Mouse (Mus musculus): ENCODE data around the gene Dicer1.

Dicer1 gene

DNA sequence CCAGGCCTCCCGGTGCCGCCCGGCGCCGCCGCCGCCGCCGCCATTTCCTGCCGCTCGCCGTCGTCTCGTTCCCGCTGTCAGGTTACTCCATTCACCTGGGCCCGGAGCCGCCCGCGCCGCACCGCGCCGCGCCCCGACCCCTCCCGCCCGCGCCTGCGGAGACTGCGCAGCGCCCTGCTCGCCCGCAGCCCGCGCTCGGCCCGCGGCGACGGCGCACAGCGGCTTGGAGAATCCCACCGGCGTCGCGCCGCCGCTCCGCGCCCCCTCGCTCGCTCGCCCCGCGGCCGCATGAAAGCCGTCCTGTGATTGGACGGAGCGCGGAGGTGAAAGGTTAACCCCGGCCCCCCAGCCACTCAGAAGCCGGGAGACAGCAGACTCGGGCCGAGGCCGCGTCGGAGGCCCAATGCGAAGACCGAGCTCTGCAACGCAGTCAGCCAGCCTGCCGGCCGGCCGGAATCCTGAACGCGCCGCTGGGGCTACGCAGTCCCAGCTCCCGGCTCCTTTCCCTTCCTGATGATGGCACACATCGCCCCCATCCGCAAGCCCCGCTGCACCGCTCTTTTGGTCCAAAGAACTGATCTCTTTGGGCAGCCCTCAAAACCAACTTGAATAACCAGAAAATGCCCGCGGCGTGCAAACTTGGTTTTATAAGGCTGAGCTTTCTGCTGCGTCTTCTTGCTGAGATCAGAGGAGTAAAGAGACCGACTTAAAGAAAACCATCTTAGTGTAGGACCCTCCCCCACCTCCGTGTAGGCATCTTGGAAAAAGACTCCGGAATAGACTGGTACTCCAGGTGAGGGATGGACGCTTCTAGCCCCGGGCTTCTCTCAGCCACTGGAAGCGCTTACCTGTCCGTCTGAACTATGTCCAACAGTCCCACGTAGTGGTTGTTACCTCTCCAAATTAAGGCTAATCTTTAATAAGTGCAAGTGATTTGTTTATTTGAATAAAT lies at the start of gene Dicer1:
Gene Dicer1, minus strand, starts transcription at position 139 of the 952 bp plus-strand sequence.
- peak; percentile 99 for DNase-seq

DNA sequence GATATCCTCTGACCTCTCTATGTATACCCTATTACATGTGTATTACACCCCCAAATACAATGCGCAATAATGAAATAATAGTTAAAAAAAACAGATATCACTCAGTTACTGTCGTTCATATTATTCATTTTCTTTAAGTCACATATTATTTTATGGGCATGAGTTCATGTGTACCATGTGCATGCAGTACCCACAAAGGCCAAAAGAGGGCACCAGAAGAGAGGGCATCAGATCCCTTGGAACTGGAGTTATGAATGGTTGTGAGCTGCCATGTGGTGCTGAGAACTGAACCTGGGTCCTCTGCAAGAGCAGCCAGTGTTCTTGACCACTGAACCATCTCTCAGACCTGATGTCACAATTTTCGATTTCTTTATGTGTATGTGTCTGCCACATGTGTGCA lies 47.6 kb upstream of the Dicer1 start:
- no peak for DNase-seq

DNA sequence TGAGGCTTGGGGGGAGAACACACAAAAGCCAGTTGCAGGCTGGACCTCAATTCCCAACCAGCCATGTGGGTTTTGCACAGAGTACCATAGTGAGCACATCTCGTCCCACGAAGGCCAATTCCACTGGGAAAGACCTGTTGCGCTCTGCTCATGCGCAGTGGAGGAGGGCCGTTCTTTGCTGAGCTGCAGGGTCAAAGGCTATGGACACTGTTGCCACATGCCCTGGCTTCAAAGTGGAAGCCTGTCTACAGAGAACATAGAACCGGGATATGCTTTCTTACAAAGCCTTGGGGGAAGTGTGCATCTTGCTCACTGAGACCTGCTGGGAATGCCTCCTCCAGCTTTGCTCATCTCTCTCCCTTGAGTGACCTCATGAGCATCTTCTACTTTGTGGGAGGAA lies 46.2 kb upstream of the Dicer1 start:
- DNase-seq = no peak

DNA sequence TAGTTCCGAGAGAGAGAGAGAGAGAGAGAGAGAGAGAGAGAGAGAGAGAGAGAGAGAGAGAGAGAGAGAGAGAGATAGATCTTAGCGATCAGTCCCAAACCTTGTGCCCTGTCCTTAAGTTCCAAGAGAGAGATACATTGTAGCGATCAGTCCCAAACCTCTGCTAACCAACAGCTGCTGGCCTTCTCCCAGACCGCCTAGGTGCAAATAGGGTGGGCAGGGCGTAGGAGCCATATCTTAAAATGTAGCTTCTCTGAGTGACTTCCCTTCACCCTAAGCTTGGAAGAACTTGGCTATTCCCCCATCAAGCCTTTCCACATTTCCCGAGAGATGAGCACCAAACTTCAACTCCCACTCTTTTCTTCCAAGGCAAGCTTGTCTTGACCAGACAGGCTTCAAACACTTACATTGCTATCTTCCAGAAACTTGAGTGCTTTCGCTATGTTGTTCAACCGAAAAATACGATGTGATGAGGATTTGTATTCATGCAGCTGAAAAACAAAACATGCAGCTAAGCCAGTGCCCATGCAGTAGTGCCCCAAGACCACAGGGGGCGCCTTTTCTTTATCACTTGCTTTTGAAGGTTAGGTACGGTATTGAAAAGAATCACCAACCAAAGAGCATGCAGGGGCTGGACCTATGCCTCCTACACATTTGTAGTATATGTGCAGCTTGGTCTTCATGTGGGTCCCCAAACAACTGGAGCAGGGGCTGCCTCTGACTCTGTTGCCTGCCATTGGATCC lies 45.1 kb upstream of the Dicer1 start:
- no peak for DNase-seq

DNA sequence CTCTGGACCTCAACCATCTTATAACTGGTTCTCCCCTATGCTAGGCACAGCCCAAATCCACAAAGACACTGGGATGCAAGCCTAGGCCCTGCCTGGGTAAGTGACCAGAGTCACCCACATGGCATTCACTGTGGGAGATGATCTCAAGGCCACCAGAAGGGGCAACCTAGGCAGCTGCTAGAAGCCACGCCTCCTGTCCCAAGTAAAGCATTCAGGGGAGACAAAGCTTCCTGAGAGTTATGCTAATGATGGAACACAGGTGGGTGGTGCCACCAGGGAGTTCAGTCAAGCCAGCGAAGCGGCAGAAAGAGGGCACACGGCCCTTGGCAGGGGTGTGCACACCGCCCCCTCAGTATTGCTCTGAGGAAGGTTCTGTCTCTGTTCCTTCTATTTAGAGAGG lies 43.2 kb upstream of the Dicer1 start:
- DNase-seq = no peak

DNA sequence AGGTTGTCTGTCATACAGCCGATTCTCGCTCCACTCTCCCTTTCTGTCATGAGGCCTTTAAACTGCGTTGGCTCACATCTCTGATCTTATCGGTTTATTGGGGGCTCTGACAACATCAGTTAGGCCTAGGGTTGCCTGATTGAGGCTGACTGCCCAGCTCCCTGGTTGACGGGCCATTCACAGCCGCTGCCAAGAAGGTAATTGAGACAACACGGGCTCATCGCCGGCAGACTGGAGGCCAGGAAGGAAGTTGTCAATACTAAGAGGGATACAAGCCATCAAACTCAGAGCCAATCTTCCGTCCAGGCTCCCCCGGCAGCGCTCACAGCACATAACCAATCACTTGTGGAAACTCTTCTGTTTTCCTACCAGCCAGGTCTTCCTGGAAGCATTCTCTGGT lies 41.7 kb upstream of the Dicer1 start:
- DNase-seq = no peak

DNA sequence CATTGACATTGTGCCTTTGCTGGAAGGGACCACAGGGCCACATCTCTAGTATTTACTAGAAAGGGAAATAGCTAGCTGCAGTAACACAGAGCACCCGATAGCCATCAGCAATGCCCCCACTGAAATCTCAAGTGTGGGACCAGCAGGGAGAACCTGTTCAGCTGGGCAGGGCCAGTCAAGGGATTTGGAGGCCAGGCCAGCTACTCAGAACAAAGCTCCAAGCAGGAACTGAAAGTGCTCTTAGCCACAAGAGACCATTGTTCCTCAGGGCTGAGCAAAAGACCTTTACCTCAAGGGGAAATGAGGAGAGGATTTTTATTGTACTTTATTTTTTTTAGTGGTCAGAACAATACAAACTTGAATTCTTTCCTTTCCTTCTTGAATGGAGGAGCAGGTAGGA lies 25.9 kb upstream of the Dicer1 start:
- no peak for DNase-seq

DNA sequence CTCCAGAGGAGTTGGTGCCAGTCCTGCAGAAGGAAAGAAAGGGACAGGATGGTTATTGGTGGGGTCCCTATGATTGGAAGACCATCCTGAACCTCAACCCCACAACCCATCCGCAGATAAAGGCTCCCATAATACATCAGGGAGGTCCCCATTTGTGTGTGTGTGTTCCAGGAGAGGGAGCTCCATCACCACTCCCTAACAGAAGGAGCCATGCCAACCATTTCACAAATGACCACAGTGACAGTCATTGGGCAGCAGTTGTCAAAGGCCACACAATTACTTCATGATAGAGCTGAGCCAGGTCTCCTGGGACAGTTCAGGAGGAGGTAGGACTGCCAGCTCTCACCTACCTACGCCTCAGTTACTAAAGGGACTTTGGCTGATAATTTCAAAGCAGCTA lies 20.2 kb upstream of the Dicer1 start:
- DNase-seq = no peak

DNA sequence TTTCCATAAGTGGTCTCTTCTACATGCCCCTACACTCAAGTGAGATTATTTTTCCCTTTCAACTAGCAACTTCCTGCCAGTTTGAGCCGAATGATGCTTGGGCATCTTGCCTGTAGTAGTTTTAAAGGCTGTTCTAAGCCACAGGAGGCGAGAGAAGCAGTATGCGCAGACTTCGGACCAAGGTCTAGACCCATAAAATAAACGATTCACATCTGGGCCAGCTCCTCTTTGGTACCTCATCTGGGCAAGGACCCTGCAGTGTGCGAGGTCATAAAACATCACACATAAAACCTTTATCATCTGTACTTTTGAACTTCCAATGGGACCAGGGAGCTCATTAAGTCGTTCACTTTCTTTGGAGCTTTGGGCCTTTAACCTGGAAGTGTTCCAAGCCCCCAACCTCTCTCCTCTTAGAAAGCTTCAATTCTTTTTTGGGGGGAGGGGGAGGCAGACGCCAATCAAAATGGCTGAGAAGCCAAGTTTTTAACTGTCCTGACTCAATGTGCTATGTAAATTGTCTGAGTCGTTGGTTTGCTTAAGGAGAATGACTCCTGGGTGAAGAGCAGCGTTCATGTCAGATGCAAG lies 17.5 kb upstream of the Dicer1 start:
- no peak for DNase-seq

DNA sequence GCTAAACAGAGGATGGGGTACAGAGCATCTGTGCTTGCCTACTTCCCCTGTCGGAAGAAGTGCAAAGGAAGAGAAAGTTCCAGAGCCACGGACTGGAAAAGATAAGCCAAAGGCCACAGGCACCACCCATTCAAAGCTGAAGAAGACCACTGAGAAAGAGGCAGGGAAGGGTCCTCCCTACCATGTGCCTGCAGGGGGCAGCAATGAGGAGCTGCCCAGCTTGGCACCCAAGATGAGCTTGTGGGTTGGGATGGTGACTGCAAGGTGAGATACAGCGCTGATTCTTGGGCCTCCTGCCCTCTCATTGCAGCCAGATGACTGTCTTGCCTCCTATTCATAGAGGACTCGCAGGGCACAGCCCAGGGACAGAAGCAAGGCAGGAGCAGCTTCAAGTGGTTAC lies 15.4 kb upstream of the Dicer1 start:
- no peak for DNase-seq

DNA sequence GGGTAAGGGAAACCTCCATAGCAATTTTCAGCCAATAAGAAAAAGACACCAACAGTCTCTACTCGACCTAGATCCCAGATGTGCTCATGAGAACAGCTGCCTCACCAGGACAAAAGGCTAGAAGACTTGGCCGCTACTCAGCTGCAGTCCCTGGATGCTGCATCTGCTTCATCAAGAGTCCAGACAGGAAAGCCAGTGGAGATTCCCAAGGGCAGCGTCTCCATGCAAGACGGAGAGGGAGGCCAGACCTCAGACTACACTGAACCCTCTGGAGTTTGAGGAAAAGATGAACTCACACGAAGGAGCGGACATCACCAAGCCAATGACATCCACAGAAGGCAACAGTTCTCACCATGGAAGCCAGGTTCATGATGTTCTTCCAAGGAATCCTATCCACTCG lies 14.0 kb upstream of the Dicer1 start:
- no peak for DNase-seq

DNA sequence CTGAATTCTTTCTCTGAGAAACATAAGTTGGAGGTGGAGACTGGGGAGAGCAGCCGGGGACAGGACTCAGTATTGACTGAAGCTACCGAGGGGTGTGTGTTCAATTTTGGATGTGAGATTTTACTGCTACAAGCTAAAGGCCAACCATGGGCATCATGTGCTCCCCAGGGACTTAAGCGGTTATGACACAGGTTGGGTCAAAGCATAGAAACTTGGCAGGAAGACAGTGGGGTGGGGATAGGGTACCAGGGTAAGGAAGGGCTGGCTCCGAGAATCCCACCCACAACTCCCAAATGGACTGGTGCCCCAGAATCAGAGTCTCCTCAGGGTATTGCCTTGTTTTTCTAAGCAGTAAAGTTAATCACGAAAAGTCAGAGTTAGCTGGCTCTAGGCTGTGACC lies 13.4 kb upstream of the Dicer1 start:
- no peak for DNase-seq

DNA sequence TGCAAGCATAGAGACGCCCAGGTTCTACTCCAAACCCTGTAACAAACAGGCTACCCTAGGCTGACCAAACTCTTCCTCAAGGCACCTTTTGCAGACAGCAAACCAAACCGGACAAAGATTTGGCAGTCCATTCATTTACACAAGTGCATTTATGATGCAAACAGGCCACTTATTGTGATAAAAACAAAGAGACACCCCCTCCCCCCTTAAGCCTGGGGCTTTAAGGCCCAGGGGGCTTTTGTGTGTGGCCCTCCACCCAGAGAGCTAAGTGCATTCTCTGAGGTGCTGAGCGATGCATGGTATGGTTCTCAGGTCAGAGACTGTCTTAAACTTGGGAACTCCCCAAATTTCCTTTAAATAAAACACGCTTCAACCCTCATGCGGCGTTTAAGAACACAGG lies 12.2 kb upstream of the Dicer1 start:
- no peak for DNase-seq

DNA sequence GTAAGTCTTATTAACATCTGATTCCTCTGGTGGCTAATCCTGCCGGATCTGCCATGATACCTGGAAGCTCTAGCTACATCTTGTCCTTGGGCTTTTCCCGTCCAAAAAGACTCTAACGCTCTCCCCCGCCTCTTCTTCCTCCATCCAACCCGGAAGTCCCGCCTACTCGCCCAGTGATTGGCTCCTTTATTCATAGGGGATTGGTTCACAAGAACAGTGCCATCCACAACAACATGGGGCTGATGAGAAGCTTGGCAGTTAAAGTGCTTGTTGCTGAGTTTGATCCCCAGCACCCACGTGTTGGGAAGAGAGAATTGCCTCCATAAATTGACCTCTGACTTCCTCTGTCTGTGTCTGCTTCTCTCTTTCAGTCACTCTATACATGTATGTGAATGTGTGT lies 9.7 kb upstream of the Dicer1 start:
- no peak for DNase-seq

DNA sequence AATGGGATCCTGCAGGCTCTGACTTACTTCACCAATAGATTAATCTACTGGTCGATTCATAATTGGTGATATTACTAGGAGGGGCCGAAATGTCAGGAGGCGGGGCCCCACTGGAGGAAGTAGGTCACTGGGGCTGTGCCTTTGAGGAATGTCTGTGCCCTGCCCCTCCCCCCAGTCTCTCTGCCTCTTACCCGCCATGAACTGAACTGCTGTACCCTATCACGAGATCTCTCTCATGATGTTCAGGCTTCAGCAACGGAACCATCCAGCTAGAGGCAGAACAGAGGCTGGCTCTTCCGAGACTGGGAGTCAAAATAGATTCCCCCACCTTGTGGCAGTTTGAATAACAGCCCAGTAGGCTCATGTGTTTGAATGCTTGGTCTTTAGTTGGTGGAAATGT lies 6.3 kb upstream of the Dicer1 start:
- no peak for DNase-seq

DNA sequence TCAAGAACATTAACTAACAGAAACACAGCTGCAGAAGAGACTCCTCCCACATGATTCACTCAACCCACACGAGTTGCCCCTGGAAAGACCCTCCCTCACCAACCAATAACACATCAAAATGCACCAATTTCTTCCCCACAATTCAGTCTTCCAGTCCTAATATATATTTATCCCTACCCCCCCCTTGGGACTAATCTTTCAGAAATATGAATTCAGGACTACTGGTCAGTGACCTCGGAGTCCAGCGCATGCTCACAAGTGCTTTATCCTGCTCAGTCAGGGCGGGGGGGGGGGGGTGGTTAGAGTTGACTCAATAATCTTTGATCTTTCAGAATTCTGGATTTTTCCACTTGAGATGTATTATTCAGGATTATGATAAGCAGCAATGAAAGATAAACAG lies 1.9 kb upstream of the Dicer1 start:
- DNase-seq = no peak

DNA sequence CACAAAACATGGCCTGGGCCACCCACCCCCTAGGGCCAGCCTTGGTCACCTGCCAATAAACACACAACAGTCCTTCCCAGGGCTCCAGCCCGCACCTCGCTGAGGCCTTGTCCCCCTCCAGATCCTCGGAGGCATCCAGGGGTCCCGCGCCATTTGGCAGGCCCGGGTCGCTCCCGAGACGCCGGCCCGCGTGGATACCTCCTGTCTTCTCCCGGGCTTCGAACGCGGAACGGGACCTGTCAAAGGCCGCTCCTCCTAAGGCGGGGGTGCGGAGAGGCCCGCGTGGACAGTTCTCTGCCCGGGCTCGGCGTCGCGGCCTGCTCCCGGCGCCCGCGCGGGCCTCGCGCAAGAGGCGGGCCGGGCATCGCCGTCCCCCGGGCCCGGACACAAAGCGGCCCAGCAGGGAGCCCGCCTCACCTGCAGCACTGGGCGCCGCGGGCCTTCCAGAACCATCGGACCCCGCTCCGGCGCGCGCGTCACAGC lies 380 bp downstream of the Dicer1 start:
- DNase-seq = no peak

DNA sequence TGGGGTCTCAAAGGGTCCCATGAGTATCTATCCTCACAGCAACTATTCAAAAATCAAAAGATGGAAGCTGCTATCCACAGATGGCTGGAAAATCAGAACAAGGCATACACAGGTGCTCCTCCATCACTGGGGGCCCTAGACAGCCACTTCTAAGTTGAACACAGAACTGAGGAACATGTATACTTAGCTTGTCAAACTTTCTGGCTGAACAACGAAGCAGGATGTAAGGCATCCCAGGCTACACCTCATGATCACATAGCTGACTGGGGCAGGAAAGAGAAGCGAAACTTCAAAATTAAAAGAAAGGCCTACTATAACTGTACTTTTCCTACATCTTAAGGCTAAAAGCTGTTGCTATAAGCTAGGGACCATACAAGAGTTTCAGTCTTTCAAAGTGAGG lies 2.8 kb downstream of the Dicer1 start:
- DNase-seq = no peak

DNA sequence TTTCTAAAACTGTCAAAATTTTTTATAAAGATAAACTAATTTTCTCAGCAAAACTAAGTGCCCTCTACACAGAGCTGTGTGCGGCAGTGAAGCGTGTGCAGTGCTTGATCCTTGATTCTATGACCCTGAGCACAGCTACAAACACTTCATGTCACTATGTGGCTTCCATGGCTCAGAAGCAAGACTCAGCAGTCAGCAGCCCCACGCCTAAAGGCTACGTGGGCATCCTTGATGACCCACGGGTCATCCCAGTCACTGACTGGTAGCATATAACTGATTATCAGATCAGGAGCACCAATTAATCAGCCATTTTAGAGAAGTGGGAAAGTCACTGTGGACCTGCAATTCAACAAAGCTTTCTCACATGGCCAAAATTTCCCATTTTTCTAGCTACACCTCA lies 4.5 kb downstream of the Dicer1 start:
- no peak for DNase-seq

DNA sequence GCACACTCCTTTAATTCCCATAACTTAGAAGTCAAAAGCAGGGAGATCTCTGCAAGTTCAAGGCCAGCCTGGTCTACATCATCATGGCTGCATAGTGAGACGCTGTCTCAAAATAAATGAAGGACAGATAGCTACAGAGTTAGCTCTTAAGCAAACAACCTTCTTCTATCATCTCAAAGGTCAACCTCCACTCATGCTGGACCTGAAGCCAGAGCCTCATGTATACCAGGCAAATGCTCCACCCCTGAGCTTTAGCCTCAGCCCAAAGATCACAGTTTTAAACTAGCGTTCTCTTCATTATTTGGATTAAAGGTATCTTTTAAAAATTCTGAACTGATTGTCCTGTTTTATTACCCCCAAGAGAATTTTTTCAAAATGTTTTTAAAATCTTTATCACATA lies 5.2 kb downstream of the Dicer1 start:
- no peak for DNase-seq

DNA sequence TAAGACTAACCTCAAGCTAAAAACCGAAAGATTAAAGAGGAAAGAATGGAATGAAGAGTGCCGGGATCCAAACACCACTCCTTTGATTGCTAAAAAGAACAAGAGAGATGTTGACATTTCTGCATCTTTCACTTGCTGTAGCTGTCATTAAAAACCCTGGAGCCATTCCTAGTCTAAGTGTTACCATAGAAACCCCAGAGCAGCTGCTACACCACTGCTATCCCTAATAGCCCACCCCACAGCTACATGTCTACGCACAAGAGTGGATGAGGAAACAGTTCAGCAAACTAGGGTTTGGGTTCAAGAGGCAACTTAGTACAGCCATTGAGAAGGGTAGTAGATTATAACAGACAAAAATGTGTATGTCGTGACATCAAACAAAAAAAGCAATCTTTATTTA lies 8.1 kb downstream of the Dicer1 start:
- DNase-seq = no peak

DNA sequence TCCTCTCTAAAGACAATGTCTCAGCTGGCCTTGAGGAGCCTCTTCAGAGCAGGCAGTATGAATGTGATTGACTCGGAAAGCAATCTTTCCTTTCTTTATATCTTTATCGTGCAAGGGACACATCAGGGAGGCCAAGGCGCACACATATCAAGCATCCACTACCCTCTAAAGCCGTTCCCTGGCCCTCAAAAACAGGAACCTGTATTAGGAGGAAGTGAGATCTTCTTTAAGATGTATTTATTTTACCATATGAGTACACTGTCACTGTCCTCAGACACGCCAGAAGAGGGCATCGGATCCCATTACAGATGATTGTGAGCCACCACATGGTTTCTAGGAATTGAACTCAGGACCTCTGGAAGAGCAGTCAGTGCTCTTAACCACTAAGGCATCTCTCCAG lies 9.5 kb downstream of the Dicer1 start:
- DNase-seq = no peak

DNA sequence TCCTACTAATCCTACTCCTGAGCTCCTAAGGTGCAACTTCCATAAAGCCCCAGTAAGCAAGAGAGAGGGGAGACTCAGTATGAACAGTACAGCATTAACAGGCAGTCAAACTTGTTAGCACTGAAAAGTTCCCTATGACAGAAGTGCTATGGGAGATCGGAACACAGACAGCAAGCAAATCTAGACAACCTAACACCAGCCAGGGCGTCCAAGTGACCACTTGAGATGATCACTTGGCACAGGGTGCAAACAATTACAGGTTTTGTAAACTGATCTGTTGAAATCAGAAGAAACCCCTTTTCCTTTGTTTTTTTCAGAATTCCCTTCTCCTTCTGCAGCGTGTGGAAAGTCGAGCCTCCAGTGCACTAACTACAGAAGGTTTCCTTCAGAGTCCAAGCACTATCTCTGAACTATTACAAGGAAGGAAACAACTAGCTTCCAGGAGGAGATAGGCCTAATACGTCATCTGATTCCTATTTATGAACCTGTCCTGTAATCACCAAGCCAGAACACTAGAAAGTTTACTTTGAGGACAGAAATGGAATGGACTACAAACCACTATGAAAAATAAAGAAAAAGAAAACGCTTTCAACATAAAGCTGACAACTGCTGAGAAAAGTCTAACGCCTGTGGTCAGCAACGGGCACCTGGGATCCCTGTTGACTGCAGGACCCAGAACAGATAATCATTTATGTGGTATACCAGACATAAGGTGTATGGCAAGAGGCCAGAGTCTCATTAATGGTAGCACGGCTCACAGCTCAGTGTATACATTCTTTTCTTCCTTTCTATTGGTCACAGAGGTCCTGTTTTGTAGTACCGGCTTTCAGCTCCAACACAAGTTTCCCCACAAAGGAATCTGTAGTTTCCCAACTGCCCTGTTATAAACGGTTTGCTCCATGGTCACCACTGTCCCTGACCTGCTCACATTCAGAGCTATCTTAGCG lies 10.6 kb downstream of the Dicer1 start:
- no peak for DNase-seq

All from right cerebral cortex, postnatal 25 days (tissue).